Mouse (Mus musculus): Measurements from ENCODE around the gene Swi5. TPM values are rescaled to one million over a fixed set of nuclear protein-coding genes. Genes with fewer than 3 reads are reported as not detected.

Gene Swi5
- total RNA-seq (2014; fragmentation: Nextera tagmentation) (283 and 409 TPM in 2 replicates), total RNA-seq (2017) (384 and 442 TPM in 2 replicates)

- ATAC-seq (replicated peaks; ENCODE audit: poor library complexity, severe bottlenecking): peak; percentile 95
Measured at GRCm38 (mm10) chr2:32287923-32288367, at the start of gene Swi5. TSS of gene Swi5 (minus strand) at chr2:32288075.

GRCm38 (mm10) chr2:32335888-32336287 is 48.0 kb upstream of the Swi5 start:
- ATAC-seq (replicated peaks; ENCODE audit: poor library complexity, severe bottlenecking): 0 out of 2 replicates have a peak, but pooled peaks have one; percentile 22

DNA sequence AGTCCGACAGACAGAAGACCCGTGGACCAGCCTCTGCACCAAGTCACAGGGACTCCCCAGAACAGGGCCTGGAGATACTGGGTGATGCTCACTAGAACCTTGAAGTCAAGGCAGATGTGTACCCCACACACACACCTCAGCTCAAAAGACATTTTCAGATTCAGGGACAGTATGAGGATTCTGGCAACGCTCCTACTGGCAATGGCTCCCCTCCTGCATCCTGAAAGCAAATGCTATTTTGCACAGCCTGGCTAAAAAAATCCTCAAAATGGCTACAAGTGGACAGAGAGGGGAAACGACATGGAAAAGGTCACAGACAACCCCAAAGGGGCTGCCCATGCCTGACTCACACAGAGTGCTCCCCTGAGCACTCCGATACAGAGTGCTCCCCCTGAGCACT is 44.3 kb upstream of the Swi5 start:
- no peak for ATAC-seq (replicated peaks; ENCODE audit: poor library complexity, severe bottlenecking)

DNA sequence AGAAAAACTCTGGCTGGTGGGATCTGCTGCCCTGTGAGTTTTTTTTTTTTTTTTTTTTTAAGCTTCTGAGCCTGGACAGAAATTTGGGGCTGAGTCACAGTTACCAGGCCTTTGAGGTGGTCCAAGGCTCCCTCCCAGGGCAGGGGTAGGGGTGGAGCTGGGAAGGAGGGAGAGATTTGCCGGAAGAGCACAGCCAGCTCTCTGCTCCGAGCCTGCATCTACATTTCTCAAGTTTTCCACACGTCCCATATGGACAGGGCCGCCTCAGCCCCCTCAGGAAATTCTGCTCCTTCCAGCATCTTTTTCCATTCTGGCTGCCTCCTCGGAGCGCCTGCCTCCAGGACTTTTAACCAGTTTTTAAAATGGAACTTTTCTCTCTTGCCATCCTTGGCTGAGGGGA is 41.7 kb upstream of the Swi5 start:
- no peak for ATAC-seq (replicated peaks; ENCODE audit: poor library complexity, severe bottlenecking)

- no peak for ATAC-seq (replicated peaks; ENCODE audit: poor library complexity, severe bottlenecking)
Measured at GRCm38 (mm10) chr2:32328911-32329460, 41.1 kb upstream of the Swi5 start.

- ATAC-seq (replicated peaks; ENCODE audit: poor library complexity, severe bottlenecking): no peak
Measured at GRCm38 (mm10) chr2:32327200-32327599, 39.3 kb upstream of the Swi5 start.

- no peak for ATAC-seq (replicated peaks; ENCODE audit: poor library complexity, severe bottlenecking)
Measured at GRCm38 (mm10) chr2:32325342-32325741, 37.5 kb upstream of the Swi5 start.

- ATAC-seq (replicated peaks; ENCODE audit: poor library complexity, severe bottlenecking): no peak
Measured at GRCm38 (mm10) chr2:32324322-32324721, 36.4 kb upstream of the Swi5 start.

DNA sequence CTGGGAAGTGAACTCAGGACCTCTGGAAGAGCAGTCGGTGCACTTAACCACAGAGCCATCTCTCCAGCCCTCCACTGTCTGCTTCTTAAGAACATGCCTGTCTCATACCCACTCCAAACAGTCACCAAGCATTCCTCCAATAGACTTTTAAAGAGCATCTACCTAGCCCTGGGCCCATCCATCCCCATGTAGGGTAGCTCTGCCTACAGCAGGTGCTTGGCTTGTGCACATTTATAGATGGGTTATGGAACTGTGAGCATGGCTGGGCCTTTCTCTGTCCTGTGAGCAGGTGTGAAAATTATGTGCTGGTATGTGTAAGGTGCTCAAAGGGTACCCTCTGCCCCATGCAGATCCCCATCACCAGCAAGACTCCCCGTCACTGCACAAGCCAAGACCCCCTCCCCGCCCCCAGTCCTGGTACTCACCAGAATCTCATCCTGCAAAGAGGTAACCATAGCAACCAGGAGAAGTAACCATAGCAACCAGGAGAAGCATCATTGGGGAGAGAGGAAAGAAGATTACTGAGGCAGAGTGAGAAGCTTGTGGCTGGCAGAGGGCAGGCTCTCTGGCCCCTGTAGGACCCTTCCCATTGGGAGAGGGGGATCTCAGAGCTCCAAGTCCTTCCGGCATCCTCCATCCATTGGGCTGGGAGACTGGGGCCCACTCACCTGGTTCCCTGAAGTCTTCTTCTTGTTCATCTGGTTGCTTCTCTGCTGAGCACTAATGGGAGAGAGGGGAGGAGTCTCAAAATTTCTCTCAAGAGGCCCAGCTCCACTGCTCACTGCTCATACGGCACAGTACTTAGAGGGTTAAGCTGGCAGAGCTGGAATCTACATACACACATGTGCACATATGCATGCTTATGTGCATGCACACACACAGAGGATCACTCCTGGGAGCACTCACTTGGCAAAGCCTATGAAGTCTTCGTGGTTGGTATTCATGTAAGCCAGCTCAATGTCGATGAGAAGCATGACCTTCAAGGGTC is 35.2 kb upstream of the Swi5 start:
- ATAC-seq (replicated peaks; ENCODE audit: poor library complexity, severe bottlenecking): no peak

DNA sequence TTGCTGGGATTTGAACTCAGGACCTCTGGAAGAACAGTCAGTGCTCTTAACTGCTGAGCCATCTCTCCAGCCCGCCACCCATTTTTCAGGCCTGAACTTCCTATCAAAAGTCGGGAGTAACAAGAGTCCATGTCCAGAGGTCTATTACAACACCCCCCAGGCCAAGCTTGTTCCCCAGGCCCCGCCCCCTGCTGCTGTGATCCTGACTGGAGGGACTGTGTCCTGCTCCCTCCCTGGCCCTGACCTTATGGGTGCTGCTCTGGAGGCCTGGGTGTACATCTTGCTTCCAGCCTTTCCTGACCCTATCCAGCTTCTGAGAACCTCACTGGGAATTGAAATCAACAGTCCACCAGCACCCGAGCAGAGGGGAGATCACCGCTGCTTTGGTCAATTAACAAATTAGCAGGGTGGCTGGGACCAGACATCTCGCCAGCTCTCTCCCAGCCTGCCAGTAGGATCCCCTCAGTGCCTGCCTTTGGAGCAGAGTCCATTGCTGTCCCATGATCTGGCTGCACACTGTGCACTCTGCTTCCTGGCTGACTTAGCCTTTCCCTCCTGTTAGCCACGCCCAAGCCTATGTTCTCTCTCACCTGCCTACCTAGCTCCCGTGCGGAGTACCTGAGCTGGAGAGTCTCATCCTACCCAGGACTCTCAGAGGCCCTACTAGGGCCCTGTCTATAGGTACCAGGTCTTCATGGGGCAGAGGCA is 33.9 kb upstream of the Swi5 start:
- ATAC-seq (replicated peaks; ENCODE audit: poor library complexity, severe bottlenecking): no peak

DNA sequence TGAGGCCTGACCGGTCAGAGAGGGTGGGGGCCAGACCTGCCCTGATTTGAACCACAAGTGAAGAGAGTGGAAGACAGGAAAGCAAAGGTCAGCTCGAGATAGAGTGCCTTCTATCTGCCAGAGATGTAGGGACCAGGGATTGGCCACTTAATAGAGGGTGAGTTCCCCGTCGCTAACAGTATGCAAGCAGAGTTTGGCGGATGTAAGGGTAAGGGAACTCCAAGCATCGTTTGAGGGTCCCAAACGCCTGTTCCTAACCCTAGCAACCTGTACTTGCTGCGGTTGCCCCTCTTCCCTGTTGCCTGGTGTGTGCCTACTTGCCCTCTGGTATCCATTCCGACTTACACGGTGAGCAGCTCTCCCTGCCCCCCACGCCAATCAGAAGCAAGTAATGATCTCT is 32.8 kb upstream of the Swi5 start:
- ATAC-seq (replicated peaks; ENCODE audit: poor library complexity, severe bottlenecking): no peak

GRCm38 (mm10) chr2:32319586-32320580 is 32.0 kb upstream of the Swi5 start:
- ATAC-seq (replicated peaks; ENCODE audit: poor library complexity, severe bottlenecking): no peak

DNA sequence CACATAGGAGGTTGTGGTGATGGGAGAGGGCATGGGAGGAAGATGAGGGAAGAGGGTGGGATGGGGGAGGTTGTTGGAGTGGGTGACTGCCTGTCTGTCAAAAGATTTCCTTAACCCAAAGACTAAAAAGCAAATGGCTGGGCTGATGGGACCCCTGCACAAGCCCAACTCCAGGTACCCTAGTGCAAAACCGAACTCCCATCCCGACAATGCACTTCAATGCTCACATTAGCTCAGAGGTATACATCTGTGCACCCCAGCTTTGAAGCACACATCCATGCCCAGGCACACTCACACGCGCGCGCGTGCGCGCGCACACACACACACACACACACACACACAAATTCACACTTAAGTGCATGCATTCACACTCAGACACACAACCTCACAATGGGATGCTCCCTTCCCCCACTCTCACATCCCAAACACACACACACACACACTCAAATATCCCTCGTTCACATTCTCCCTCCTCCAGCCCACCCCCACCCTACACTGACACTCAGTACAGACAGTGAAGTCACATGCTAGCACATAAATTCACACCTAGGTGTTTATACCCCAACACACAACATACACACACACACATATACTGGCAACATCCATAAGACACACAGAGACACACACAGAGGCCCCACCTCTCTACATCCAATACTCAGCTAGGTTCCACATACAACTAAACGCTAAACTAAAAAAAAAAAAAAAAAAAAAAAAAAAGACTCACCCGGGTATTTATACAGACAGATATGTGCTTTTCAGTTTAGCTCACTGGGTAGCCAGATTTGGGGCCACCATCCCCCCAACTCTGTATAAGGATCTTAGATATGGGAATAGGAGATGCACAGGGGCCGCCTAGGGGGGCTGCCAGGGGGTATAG is 31.1 kb upstream of the Swi5 start:
- no peak for ATAC-seq (replicated peaks; ENCODE audit: poor library complexity, severe bottlenecking)

DNA sequence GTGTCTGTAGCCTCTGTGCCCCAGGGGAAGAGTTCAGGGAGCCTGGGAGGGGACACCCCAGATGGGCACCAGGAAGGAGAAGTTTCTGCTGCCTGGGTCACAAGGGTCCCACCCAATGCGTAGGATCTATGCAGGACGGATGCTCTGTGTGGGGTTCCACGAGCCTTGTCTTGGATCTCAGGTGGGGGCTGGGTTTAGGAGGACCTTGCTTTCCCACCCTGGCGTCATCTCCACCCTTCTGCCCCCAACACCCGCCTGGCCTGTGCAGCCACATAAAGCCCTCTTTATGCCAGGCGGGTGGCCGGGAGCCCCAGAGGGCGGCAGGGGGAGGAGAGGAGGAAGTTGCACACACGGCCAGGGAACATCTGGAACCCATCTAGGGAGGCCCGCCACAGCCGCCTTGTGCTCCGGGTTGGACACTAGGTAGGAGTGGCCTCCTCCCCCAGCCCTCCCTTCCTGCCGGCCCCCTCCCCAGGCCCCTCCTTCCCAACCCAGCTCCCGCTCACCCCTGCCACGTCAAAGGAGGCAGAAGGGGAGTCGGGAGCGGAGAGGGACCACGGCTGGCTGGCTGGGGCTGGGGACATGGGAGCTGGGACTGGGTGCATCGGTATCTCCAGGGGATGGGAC is 30.0 kb upstream of the Swi5 start:
- ATAC-seq (replicated peaks; ENCODE audit: poor library complexity, severe bottlenecking): peak; percentile 88

- ATAC-seq (replicated peaks; ENCODE audit: poor library complexity, severe bottlenecking): no peak
Measured at GRCm38 (mm10) chr2:32316887-32317656, 29.2 kb upstream of the Swi5 start.

DNA sequence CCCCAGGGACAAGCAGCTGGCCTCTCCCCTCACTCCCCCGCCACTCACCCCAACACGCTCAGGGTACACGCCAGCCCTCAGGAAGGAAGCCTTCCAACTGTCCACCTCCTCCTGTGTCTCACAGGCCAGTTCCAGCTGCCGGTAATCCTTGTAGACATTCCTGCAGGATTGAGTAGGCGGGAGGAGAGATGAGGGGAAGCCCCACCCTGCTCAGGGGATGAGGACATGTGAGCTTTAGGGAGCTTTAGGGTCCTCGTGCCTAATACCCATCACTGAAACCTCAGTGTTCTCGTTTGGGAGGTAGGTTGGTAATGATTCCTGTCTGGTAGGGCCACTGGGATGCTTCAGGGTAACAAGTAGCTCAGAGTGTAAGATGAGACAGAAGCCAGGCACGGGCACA is 27.9 kb upstream of the Swi5 start:
- no peak for ATAC-seq (replicated peaks; ENCODE audit: poor library complexity, severe bottlenecking)

DNA sequence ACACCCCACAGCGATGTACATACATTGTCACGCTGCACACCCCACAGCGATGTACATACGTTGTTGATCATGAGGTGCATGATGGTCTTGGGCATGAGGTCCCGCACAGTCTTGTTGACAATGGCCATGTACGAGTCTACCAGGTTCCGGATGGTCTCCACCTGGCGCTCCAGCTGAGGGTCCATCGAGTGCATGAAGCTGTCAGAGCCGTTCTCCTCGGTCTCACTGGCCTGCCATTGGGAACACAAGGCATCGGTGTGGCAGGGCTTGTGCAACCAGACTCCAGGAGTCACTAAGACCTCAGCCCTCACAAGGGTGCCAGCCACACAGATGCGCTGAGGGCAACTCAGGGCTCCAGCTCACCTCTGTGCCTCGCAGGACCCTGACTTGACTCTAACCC is 27.0 kb upstream of the Swi5 start:
- no peak for ATAC-seq (replicated peaks; ENCODE audit: poor library complexity, severe bottlenecking)
